Mouse (Mus musculus): ENCODE measurements at regions not wholly inside any gene's neighbourhood (a gene's known extent, or its start where the extent isn't known, plus 50 kb on each side); places are given as distances from the start of the nearest gene placed in this dataset.
"Not testable (repeated sequence)": the region's sequence is repeated elsewhere in the genome, so short reads cannot be mapped to it uniquely, and the experiment has no call there.

- WGBS (ENCODE audit: missing documents) = 90% methylated on average over 3 of the region's 3 CpGs
- no peaks in the 10 kb centered on the region for H3K79me2 ChIP-seq (ENCODE audit: inconsistent target)
- no peak overlapping the region for H3K4me3 ChIP-seq (ENCODE audit: inconsistent target)
- no peak overlapping the region for H3K27ac ChIP-seq
- no peaks in the 10 kb centered on the region for H3K36me3 ChIP-seq (ENCODE audit: inconsistent target)
These were observed 313.0 kb downstream of the Ets1 start for GRCm38 (mm10) chr9:32949036-32949435.

- WGBS (ENCODE audit: missing documents) = 97% methylated on average over 3 of the region's 3 CpGs
- Histone ChIP-seq H3K36me3 (ENCODE audit: inconsistent target) (no peaks in the 10 kb centered on the region), H3K27ac (no peak overlapping the region), H3K79me2 (ENCODE audit: inconsistent target) (no peaks in the 10 kb centered on the region), H3K4me3 (ENCODE audit: inconsistent target) (no peak overlapping the region)
These were observed 322.7 kb downstream of the Ets1 start for GRCm38 (mm10) chr9:32958716-32959115.

GRCm38 (mm10) chr9:32959468-32959867 is 323.4 kb downstream of the Ets1 start:
- not testable (repeated sequence) for H3K27ac ChIP-seq

GRCm38 (mm10) chr9:32962679-32963205 is 326.7 kb downstream of the Ets1 start:
- Histone ChIP-seq H3K4me3 (ENCODE audit: inconsistent target) (no peak overlapping the region), H3K27ac (no peak overlapping the region), H3K36me3 (ENCODE audit: inconsistent target) (no peaks in the 10 kb centered on the region), H3K79me2 (ENCODE audit: inconsistent target) (no peaks in the 10 kb centered on the region)
- WGBS (ENCODE audit: missing documents) = 24% methylated on average over 5 of the region's 5 CpGs

More at GRCm38 (mm10) chr9:32959468-32959867, 323.4 kb downstream of the Ets1 start:
- H3K36me3 ChIP-seq (ENCODE audit: inconsistent target); H3K4me3 ChIP-seq (ENCODE audit: inconsistent target); H3K79me2 ChIP-seq (ENCODE audit: inconsistent target): not testable (repeated sequence)

GRCm38 (mm10) chr9:32968446-32968845 is 332.4 kb downstream of the Ets1 start:
- no peak overlapping the region for H3K4me3 ChIP-seq (ENCODE audit: inconsistent target)
- no peaks in the 10 kb centered on the region for H3K36me3 ChIP-seq (ENCODE audit: inconsistent target)
- whole genome bisulfite sequencing (ENCODE audit: missing documents) = 91% methylated on average over 2 of the region's 2 CpGs

GRCm38 (mm10) chr9:32971421-32971820 is 335.4 kb downstream of the Ets1 start:
- Histone ChIP-seq H3K79me2 (ENCODE audit: inconsistent target) (no peaks in the 10 kb centered on the region), H3K36me3 (ENCODE audit: inconsistent target) (no peaks in the 10 kb centered on the region), H3K4me3 (ENCODE audit: inconsistent target) (no peak overlapping the region), H3K27ac (no peak overlapping the region)
- WGBS (ENCODE audit: missing documents) = 87% methylated on average over 5 of the region's 5 CpGs

More at GRCm38 (mm10) chr9:32968446-32968845, 332.4 kb downstream of the Ets1 start:
- no peaks in the 10 kb centered on the region for H3K79me2 ChIP-seq (ENCODE audit: inconsistent target)
- H3K27ac ChIP-seq = no peak overlapping the region

GRCm38 (mm10) chr9:32971926-32972325 is 335.9 kb downstream of the Ets1 start:
- no peaks in the 10 kb centered on the region for H3K79me2 ChIP-seq (ENCODE audit: inconsistent target)
- 96% methylated on average over 7 of the region's 7 CpGs for WGBS (ENCODE audit: missing documents)
- H3K4me3 ChIP-seq (ENCODE audit: inconsistent target) = no peak overlapping the region
- H3K36me3 ChIP-seq (ENCODE audit: inconsistent target) = no peaks in the 10 kb centered on the region
- H3K27ac ChIP-seq = no peak overlapping the region

- Histone ChIP-seq H3K27ac (no peak overlapping the region), H3K36me3 (ENCODE audit: inconsistent target) (no peaks in the 10 kb centered on the region), H3K79me2 (ENCODE audit: inconsistent target) (no peaks in the 10 kb centered on the region), H3K4me3 (ENCODE audit: inconsistent target) (no peak overlapping the region)
- WGBS (ENCODE audit: missing documents) = 86% methylated on average over 7 of the region's 7 CpGs
These were observed 336.5 kb downstream of the Ets1 start for GRCm38 (mm10) chr9:32972431-32973052.

GRCm38 (mm10) chr9:32977732-32978131 is 341.7 kb downstream of the Ets1 start:
- Histone ChIP-seq H3K79me2 (ENCODE audit: inconsistent target) (no peaks in the 10 kb centered on the region), H3K27ac (no peak overlapping the region), H3K4me3 (ENCODE audit: inconsistent target) (no peak overlapping the region), H3K36me3 (ENCODE audit: inconsistent target) (no peaks in the 10 kb centered on the region)
- 86% methylated on average over 5 of the region's 7 CpGs for WGBS (ENCODE audit: missing documents)

GRCm38 (mm10) chr9:32980846-32981245 is 344.8 kb downstream of the Ets1 start:
- Histone ChIP-seq H3K79me2 (ENCODE audit: inconsistent target) (no peaks in the 10 kb centered on the region), H3K36me3 (ENCODE audit: inconsistent target) (no peaks in the 10 kb centered on the region)

GRCm38 (mm10) chr9:32983182-32983581 is 347.2 kb downstream of the Ets1 start:
- H3K79me2 ChIP-seq (ENCODE audit: inconsistent target) = no peaks in the 10 kb centered on the region
- H3K36me3 ChIP-seq (ENCODE audit: inconsistent target) = no peaks in the 10 kb centered on the region
- H3K27ac ChIP-seq = no peak overlapping the region
- WGBS (ENCODE audit: missing documents) = 43% methylated on average over 2 of the region's 2 CpGs
- no peak overlapping the region for H3K4me3 ChIP-seq (ENCODE audit: inconsistent target)

More at GRCm38 (mm10) chr9:32980846-32981245, 344.8 kb downstream of the Ets1 start:
- H3K4me3 ChIP-seq (ENCODE audit: inconsistent target) = no peak overlapping the region
- H3K27ac ChIP-seq = no peak overlapping the region

- Histone ChIP-seq H3K4me3 (ENCODE audit: inconsistent target) (no peak overlapping the region), H3K36me3 (ENCODE audit: inconsistent target) (no peaks in the 10 kb centered on the region), H3K27ac (no peak overlapping the region), H3K79me2 (ENCODE audit: inconsistent target) (no peaks in the 10 kb centered on the region)
- 79% methylated on average over 8 of the region's 9 CpGs for WGBS (ENCODE audit: missing documents)
These were observed 351.0 kb downstream of the Ets1 start for GRCm38 (mm10) chr9:32986836-32987673.

- Histone ChIP-seq H3K27ac (no peak overlapping the region), H3K36me3 (ENCODE audit: inconsistent target) (no peaks in the 10 kb centered on the region), H3K79me2 (ENCODE audit: inconsistent target) (no peaks in the 10 kb centered on the region), H3K4me3 (ENCODE audit: inconsistent target) (no peak overlapping the region)
- WGBS (ENCODE audit: missing documents) = 86% methylated on average over 1 of the region's 1 CpGs
These were observed 353.0 kb downstream of the Ets1 start for GRCm38 (mm10) chr9:32989006-32989405.

GRCm38 (mm10) chr9:32998323-32998722 is 362.3 kb downstream of the Ets1 start:
- 87% methylated on average over 1 of the region's 1 CpGs for WGBS (ENCODE audit: missing documents)
- H3K79me2 ChIP-seq (ENCODE audit: inconsistent target) = no peaks in the 10 kb centered on the region
- no peak overlapping the region for H3K27ac ChIP-seq
- H3K4me3 ChIP-seq (ENCODE audit: inconsistent target) = no peak overlapping the region
- no peaks in the 10 kb centered on the region for H3K36me3 ChIP-seq (ENCODE audit: inconsistent target)

- Histone ChIP-seq H3K4me3 (ENCODE audit: inconsistent target) (no peak overlapping the region), H3K27ac (no peak overlapping the region), H3K36me3 (ENCODE audit: inconsistent target) (no peaks in the 10 kb centered on the region), H3K79me2 (ENCODE audit: inconsistent target) (no peaks in the 10 kb centered on the region)
- 90% methylated on average over 7 of the region's 7 CpGs for WGBS (ENCODE audit: missing documents)
These were observed 364.7 kb downstream of the Ets1 start for GRCm38 (mm10) chr9:33000691-33001164.

All from macrophage (primary cell).